Mouse (Mus musculus) myocyte (in vitro differentiated cells): ENCODE results near the gene Tnxb.

Source experiments
- CEBPB ChIP-seq: IDR thresholded peaks from 2 replicates; pipeline ENCODE4 v1.6.1; 2011; ENCODE audit warnings: mild to moderate bottlenecking, moderate library complexity; ENCODE audit not compliant: poor library complexity, insufficient read depth, severe bottlenecking
- MAX ChIP-seq: IDR thresholded peaks from one replicate; pipeline ENCODE4 v1.6.1; 2011; ENCODE audit warnings: low read depth, mild to moderate bottlenecking, control low read depth
- MYOD1 ChIP-seq, 3 experiments: IDR thresholded peaks; one replicate each; pipeline ENCODE4 v1.6.1; 2011; ENCODE audit warnings: control low read depth in 2 of 3, low read depth in 2 of 3, mild to moderate bottlenecking in 2 of 3, moderate library complexity in 1 of 3; ENCODE audit not compliant: insufficient read length in 2 of 3, control insufficient read depth in 1 of 3
- MYOG ChIP-seq, 3 experiments: IDR thresholded peaks; one replicate each; pipeline ENCODE4 v1.6.1; 2011; ENCODE audit warnings: control low read depth in 2 of 3, low read depth in 2 of 3, mild to moderate bottlenecking in 2 of 3; ENCODE audit not compliant: insufficient read length in 2 of 3, control insufficient read depth in 1 of 3, insufficient read depth in 1 of 3
- POLR2A ChIP-seq: IDR thresholded peaks from one replicate; pipeline ENCODE4 v1.6.1; 2011; ENCODE audit warnings: low read depth, mild to moderate bottlenecking, control low read depth, moderate library complexity; ENCODE audit not compliant: insufficient read length
- POLR2AphosphoS2 ChIP-seq: IDR thresholded peaks from one replicate; pipeline ENCODE4 v1.6.1; 2011; ENCODE audit warnings: low read depth, control low read depth; ENCODE audit not compliant: insufficient read length
- SRF ChIP-seq: IDR thresholded peaks from one replicate; pipeline ENCODE4 v1.6.1; 2011; ENCODE audit warnings: low read depth; ENCODE audit not compliant: control insufficient read depth, insufficient read length
- USF1 ChIP-seq: IDR thresholded peaks from one replicate; pipeline ENCODE4 v1.6.1; 2011; ENCODE audit warnings: low read depth, mild to moderate bottlenecking, control low read depth, moderate library complexity

DNA sequence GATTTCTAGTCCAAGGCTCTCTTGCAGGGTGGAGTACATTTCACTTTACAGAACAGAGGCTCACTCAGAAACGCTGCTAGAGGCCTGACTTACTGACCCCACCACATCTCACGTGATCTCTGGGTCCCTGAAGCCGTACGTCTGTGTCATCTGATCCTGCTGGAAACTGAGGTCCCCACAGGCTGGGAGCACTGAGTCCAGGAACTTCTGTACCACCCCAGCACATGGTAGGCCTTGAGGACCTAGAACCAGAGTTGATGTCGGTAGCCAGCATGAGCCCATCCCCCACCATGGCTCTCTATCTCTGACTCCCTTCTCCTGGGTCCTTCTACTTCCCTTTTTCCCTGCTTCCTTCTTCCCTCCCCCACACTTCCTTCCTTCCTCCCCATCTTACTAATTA is 76.2 kb downstream of the Tnxb start:
- TF ChIP-seq MAX (no peak), POLR2A (no peak), MYOG (IDR thresholded peaks at IDR 0.05; ENCODE audit: control insufficient read depth in 1 of 3, insufficient read depth in 1 of 3, insufficient read length in 2 of 3, low read depth in 2 of 3) (no peak), SRF (no peak), MYOD1 (IDR thresholded peaks at IDR 0.05; ENCODE audit: control insufficient read depth in 1 of 3, insufficient read length in 2 of 3, low read depth in 2 of 3) (no peak), USF1 (no peak), CEBPB (no peak), POLR2AphosphoS2 (no peak)
